Mouse (Mus musculus): ENCODE data around the gene Rbp3. TPM values are rescaled to one million over a fixed set of nuclear protein-coding genes. Genes with fewer than 3 reads are reported as not detected.

Rbp3 gene
- polyA plus RNA-seq (2015; fragmentation: Nextera tagmentation; extraction: Ambion mirVana) = not detected in 2 replicates

DNA sequence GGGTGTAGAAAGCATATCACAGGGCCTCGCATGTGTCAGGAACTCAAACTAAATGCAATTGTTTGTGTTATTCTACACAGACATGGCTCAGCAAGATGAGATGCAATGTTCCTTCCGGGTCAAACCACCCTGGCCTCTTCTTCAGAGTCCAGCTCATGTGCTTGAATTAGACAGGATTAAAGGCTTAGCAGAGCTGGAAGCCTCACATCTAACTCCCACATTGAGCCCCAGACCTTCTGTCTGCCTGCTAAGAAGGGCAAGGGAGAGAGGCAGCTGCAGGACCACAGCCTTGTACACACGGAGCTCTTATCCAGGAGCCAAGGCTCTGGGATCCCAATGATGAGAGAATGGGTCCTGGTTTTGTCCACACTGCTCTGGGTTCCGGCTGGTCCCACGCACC is at the start of gene Rbp3:
Rbp3 (plus strand) TSS at position 243 of the 400 bp plus-strand sequence.
- Histone ChIP-seq H3K4me1 (no peaks in the 10 kb centered on the region), H3K4me3 (no peak within 1 kb of the TSS), H3K9me3 (replicated peaks) (no peaks in the 10 kb centered on the region), H3K27me3 (no peaks in the 10 kb centered on the region), H3K4me2 (no peak within 1 kb of the TSS), H3K27ac (no peak within 1 kb of the TSS), H3K36me3 (ENCODE audit: poor library complexity, severe bottlenecking) (no peaks in the 10 kb centered on the region), H3K9ac (no peak within 1 kb of the TSS)
- no peak for ATAC-seq
- WGBS = 80% methylated on average over 5 of the region's 5 CpGs

DNA sequence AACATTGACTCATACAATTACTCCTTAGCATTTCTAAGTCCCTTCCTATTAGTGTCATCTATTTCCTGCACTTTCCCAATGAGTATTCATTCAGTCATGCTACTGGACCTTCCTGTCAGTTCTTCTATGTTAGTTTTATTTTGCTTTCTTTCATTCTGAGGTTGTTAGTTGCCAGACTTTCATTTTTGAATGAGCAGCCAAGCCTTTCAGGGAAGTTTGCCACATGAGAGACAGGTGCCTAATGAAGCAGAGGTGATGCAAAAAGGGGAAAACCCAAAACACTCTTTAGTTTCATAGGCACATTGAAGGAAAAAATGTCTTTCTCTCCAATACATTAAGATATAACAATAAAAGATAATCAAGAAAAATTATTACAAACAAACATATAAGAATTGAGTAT is 49.0 kb upstream of the Rbp3 start:
- Histone ChIP-seq H3K9me3 (replicated peaks) (no peaks in the 10 kb centered on the region), H3K36me3 (ENCODE audit: poor library complexity, severe bottlenecking) (no peaks in the 10 kb centered on the region), H3K4me2 (no peak overlapping the region), H3K9ac (no peak overlapping the region), H3K4me3 (no peak overlapping the region), H3K27me3 (no peaks in the 10 kb centered on the region), H3K27ac (no peak overlapping the region), H3K4me1 (no peaks in the 10 kb centered on the region)
- ATAC-seq = no peak

DNA sequence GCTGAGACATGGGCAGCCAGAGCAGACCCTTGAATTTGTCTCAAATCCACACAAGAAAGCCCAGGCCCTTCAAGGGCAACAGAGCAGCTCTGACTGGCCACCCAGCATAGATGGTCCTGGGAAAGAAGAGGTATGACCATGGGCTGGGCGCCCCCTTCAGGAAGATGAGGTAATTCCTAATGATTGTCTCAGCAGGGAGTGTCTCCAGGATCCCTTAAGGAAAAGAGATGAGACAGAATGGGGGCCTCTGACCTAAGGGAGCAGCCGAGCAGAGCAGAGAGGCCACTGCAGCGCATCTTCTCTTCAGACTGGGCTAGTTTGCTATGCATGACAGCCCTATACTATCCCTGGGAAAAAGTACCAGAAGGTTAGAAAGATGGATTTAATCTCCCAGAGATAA is 40.1 kb upstream of the Rbp3 start:
- H3K27ac ChIP-seq = no peak overlapping the region
- ATAC-seq = no peak
- H3K9me3 ChIP-seq (replicated peaks) = no peaks in the 10 kb centered on the region
- H3K36me3 ChIP-seq (ENCODE audit: poor library complexity, severe bottlenecking) = no peaks in the 10 kb centered on the region
- H3K4me2 ChIP-seq = no peak overlapping the region
- no peak overlapping the region for H3K9ac ChIP-seq
- peaks cover 7% of the 10 kb centered on the region; the same call in 1 of the 2 replicates for H3K27me3 ChIP-seq
- no peak overlapping the region for H3K4me3 ChIP-seq
- no peaks in the 10 kb centered on the region for H3K4me1 ChIP-seq
- WGBS = 38% methylated on average over 3 of the region's 3 CpGs

DNA sequence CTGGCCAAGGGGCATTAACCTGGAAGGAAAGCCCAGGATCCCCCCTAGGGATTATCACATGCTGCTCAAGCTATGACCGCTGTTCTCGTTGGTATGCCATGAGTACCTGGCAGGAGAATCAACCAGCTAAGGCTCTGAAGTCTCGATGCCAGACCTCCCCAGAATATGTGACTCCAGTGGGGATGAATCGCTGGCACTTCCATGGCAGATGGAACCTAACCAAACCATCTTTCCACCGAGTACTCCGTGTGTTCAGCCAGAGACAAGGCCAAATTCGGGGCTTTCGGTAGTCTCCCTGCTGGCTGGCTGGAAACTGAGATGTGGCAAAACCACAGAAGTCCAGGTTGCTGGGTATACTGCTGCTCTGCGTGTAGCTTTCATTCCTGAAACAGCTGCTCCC is 39.6 kb upstream of the Rbp3 start:
- H3K4me1 ChIP-seq = no peaks in the 10 kb centered on the region
- no peaks in the 10 kb centered on the region for H3K9me3 ChIP-seq (replicated peaks)
- no peak overlapping the region for H3K4me3 ChIP-seq
- no peak overlapping the region for H3K9ac ChIP-seq
- no peaks in the 10 kb centered on the region for H3K36me3 ChIP-seq (ENCODE audit: poor library complexity, severe bottlenecking)
- no peak overlapping the region for H3K27ac ChIP-seq
- 87% methylated on average over 9 of the region's 9 CpGs for WGBS
- no peak for ATAC-seq
- no peak overlapping the region for H3K4me2 ChIP-seq
- peaks cover 8% of the 10 kb centered on the region; the same call in 1 of the 2 replicates for H3K27me3 ChIP-seq

DNA sequence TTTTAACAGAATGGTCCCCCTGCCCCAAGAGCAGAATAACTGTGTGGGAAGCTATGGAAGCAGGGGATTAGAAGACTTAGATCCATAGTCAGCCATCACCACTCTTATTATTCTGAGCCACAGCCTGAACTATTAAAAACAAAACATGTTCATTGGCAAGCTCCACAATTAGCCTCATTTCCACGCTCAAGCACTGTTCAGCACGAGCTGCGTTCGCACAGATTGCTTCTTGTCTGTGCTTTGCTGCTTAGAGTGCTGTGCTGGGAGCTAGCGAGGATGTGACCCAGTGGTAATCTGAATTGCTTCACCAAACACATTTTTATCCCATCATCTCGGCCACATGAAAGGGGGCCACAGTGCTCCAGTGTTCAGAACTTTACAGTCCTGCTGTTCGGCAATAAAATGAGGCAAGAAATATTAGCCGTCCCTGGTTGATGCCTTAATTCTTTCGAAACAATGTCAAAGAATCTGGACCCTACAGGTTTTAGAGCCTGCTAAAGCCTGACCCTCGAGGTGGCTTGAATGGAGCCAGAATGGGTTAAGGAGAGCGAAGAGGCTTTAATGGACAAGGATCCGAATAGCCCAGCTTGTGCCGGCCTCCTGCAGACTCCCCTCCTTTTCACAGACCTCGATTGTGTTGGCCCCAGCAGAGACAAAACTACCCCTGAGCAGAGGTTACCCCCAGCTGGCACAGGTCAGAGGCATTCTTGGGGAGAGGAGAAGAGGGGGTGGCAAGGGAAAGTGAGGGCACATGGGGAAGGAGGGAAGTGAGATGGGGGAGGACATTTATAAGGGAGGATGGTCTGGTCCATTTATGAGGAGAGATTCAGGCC is 32.9 kb upstream of the Rbp3 start:
- Histone ChIP-seq H3K9me3 (replicated peaks) (no peaks in the 10 kb centered on the region), H3K4me1 (peaks cover 23% of the 10 kb centered on the region), H3K36me3 (ENCODE audit: poor library complexity, severe bottlenecking) (no peaks in the 10 kb centered on the region), H3K27me3 (peaks cover 62% of the 10 kb centered on the region), H3K4me3 (no peak overlapping the region), H3K4me2 (peak overlapping the region; percentile 27), H3K9ac (no peak overlapping the region), H3K27ac (no peak overlapping the region)
- 4% methylated on average over 14 of the region's 14 CpGs for WGBS
- peak; percentile 44 for ATAC-seq

DNA sequence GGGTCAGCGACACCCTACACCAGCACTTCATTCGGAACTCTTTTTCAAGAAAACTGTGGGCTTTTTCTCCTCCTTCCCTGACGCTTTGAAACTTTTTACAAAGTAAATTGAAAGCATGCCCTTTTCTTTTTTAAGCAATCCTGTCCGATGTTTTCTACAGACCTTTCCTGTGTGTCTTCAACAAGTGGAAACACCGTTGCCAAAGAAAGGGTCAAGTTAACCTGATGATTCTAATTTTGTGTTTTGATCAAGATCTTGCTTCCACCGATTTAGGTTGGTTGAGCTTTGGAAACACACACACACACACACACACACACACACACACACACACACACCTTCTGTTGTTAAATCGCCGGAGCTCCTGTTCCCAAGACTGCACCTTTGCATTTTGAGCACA is 31.0 kb upstream of the Rbp3 start:
- peaks cover 62% of the 10 kb centered on the region for H3K27me3 ChIP-seq
- H3K4me1 ChIP-seq = peaks cover 23% of the 10 kb centered on the region
- no peak for ATAC-seq
- H3K36me3 ChIP-seq (ENCODE audit: poor library complexity, severe bottlenecking) = no peaks in the 10 kb centered on the region
- no peak overlapping the region for H3K27ac ChIP-seq
- H3K9me3 ChIP-seq (replicated peaks) = no peaks in the 10 kb centered on the region
- WGBS = 10% methylated on average over 8 of the region's 8 CpGs
- H3K9ac ChIP-seq = no peak overlapping the region
- H3K4me3 ChIP-seq = peak overlapping the region; percentile 52
- H3K4me2 ChIP-seq = peak overlapping the region; percentile 90

DNA sequence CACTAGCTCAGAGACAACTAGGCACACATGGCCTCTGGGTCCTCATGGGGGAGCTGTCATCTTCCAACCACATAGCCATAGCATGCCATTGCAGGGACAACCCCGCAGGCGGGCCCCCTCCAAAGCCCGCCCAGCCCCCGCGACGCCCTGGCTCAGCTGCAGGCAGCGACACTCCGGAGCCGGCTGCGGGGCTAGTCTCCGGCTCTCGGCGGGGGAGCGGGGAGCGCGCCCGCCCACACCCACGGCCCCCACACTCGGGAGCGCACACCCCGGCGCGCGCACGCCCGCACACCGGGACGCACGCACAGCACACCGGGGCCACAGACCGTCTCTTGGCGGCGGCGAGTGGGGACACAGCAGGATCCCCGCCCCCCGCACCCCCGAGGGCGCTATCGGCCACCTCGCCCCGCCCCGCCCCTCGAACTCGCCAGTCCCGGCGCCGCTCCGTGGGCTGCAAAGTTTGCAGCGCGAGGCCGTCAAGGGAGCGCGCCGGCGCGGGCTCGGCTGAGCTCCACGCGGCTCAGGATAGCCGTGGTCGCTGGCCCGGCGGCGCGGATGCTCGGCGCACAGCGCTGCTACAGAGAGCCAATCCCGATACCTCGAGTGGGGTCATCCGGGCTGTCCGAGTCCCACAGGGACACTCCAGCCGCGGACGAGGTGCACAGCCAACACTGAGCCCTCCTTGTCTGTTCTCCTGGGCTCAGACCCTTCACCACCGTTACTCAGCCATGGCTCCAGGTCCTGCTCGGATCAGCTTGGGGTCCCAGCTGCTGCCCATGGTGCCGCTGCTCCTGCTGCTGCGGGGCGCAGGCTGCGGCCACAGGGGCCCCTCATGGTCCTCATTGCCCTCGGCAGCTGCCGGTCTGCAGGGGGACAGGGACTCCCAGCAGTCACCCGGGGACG is 30.4 kb upstream of the Rbp3 start, which contains the start of gene Gdf10:
Gdf10 (plus strand) TSS at position 420 of the 903 bp plus-strand sequence.
- Histone ChIP-seq H3K4me1 (peaks cover 23% of the 10 kb centered on the region), H3K4me3 (peak within 1 kb of the TSS; percentile 52), H3K4me2 (peak within 1 kb of the TSS; percentile 90), H3K27me3 (peaks cover 58% of the 10 kb centered on the region), H3K9me3 (replicated peaks) (no peaks in the 10 kb centered on the region), H3K9ac (peak within 1 kb of the TSS; percentile 60), H3K27ac (no peak within 1 kb of the TSS), H3K36me3 (ENCODE audit: poor library complexity, severe bottlenecking) (no peaks in the 10 kb centered on the region)
- peak; percentile 77 for ATAC-seq
- WGBS = under 1% methylated on average over 71 of the region's 85 CpGs

DNA sequence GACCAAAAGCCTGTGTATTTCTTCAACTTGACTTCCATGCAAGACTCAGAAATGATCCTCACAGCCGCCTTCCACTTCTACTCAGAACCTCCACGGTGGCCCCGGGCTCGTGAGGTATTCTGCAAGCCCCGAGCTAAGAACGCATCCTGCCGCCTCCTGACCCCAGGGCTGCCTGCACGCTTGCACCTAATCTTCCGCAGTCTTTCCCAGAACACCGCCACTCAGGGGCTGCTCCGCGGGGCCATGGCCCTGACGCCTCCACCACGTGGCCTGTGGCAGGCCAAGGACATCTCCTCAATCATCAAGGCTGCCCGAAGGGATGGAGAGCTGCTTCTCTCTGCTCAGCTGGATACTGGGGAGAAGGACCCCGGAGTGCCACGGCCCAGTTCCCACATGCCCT is 21.9 kb upstream of the Rbp3 start:
- Histone ChIP-seq H3K4me2 (no peak overlapping the region), H3K27ac (no peak overlapping the region), H3K36me3 (ENCODE audit: poor library complexity, severe bottlenecking) (no peaks in the 10 kb centered on the region), H3K9me3 (replicated peaks) (no peaks in the 10 kb centered on the region), H3K27me3 (peaks cover 12% of the 10 kb centered on the region; the same call in 1 of the 2 replicates), H3K9ac (no peak overlapping the region), H3K4me1 (no peaks in the 10 kb centered on the region), H3K4me3 (no peak overlapping the region)
- ATAC-seq = no peak
- WGBS = 76% methylated on average over 17 of the region's 17 CpGs

DNA sequence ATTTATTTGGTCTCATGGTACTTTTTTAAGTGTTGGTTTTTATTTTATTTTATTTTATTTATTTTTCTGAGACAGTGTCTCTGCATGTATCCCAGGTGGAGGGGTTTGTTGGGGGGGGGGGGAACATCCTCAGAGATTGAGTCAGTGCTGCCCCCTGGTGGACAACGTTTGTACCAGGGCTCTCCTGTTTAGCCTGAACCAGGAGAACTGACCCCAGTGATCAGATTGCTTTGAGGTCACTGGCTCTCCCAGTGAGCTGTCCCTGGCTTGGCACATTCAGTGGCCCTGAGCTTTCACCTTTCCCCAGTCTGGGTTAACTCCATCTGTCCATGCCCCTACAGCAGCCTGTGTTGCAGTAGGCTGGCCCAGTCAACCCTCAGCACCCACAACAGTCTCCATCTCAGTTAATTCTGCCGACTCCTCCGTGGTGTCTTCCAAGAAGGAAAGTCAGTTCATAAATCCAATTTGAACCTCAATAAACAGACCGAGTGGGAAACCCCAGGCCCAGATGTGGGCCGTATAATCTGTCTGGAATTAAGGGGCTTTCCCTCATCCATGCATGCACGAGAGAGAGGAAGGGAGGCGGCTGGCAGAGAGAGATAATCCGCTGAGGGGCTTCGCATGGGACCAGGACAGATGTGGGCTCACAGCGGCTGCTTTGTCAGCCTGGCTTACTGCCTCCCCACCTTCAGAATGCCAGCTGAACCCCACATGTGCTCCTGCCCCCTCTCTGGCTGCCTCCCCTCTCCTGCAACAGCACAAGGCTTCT is 20.7 kb upstream of the Rbp3 start:
- H3K9me3 ChIP-seq (replicated peaks) = no peaks in the 10 kb centered on the region
- no peak overlapping the region for H3K4me3 ChIP-seq
- H3K27me3 ChIP-seq = peaks cover 12% of the 10 kb centered on the region; the same call in 1 of the 2 replicates
- H3K36me3 ChIP-seq (ENCODE audit: poor library complexity, severe bottlenecking) = no peaks in the 10 kb centered on the region
- H3K4me1 ChIP-seq = no peaks in the 10 kb centered on the region
- ATAC-seq = peak; percentile 56; the same call in 1 of the 2 replicates
- H3K4me2 ChIP-seq = no peak overlapping the region
- WGBS = 66% methylated on average over 10 of the region's 10 CpGs
- H3K9ac ChIP-seq = no peak overlapping the region
- no peak overlapping the region for H3K27ac ChIP-seq

DNA sequence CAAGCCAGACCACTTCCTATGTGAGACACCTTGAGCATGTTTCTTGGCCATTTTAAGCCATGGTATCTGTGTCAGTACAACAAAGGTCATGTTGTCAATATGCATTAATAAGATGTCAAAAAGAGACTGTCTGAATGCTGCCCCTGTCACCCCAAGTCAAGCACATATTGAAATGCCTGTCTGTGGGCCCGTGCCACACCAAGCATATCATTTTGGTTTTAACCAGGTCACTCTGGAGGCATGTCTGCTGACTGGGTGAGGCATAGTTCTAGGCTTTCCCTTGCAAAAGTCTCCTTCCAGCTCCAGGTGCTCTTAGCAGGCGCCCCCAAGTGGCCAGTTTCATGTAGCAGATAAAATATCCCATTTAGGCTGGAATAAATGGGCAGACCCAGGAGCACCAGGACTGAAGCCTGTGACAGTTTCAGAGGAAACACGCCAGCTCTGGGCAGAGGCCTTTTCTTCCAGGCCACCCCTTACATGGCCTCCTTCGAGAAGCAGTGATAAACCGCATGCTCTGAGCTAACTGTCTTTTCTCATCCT is 20.0 kb upstream of the Rbp3 start:
- no peaks in the 10 kb centered on the region for H3K4me1 ChIP-seq
- WGBS = 43% methylated on average over 5 of the region's 5 CpGs
- H3K9ac ChIP-seq = no peak overlapping the region
- H3K36me3 ChIP-seq (ENCODE audit: poor library complexity, severe bottlenecking) = no peaks in the 10 kb centered on the region
- H3K27me3 ChIP-seq = peaks cover 12% of the 10 kb centered on the region; the same call in 1 of the 2 replicates
- no peak overlapping the region for H3K4me3 ChIP-seq
- no peaks in the 10 kb centered on the region for H3K9me3 ChIP-seq (replicated peaks)
- ATAC-seq = peak; percentile 30; the same call in 1 of the 2 replicates
- H3K27ac ChIP-seq = no peak overlapping the region
- H3K4me2 ChIP-seq = no peak overlapping the region

DNA sequence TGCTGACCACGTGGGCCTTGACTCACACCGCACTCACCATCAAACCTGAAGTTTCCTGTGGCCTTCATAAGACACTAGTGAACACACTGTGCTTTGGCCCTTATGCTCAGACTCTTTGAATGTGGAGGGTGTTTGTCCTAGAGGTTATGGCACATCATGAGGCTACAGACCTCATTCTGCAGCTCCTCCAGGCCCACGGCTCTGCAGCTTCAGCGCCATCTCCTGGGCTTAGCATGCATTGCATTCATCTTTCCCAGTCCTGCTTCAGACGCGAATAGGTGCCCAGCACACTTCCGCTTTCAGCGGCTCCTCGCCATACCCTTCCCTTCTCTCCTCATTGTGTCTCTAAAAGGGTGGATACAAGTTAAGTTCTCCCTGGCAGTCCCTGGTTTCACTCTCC is 14.7 kb upstream of the Rbp3 start:
- Histone ChIP-seq H3K9me3 (replicated peaks) (no peaks in the 10 kb centered on the region), H3K4me2 (peak overlapping the region; percentile 48), H3K4me1 (0 out of 2 replicates have a peak, but pooled peaks cover 3% of the 10 kb centered on the region), H3K27me3 (no peaks in the 10 kb centered on the region), H3K4me3 (no peak overlapping the region), H3K36me3 (ENCODE audit: poor library complexity, severe bottlenecking) (no peaks in the 10 kb centered on the region), H3K27ac (no peak overlapping the region), H3K9ac (no peak overlapping the region; the same call in 1 of the 2 replicates)
- peak; percentile 33; the same call in 1 of the 2 replicates for ATAC-seq
- WGBS = 29% methylated on average over 9 of the region's 9 CpGs

Measured in forebrain, embryonic 13.5 days (tissue).